Mouse (Mus musculus) embryonic facial prominence, embryonic 10.5 days (tissue): Measurements from ENCODE around the gene Cul4a. TPM values are rescaled to one million over a fixed set of nuclear protein-coding genes. Genes with fewer than 3 reads are reported as not detected.
"Not testable (repeated sequence)": the region's sequence is repeated elsewhere in the genome, so short reads cannot be mapped to it uniquely, and the experiment has no call there.

ENCODE experiments used
- DNase-seq: peaks from one replicate; pipeline ENCODE4 v3.0.0-alpha.2; 2017; ENCODE audit warnings: low spot score
- H3K27ac ChIP-seq: fragments of 300-500 bp; sonication (generic); replicated peaks from 2 replicates; pipeline ENCODE4 v1.5.1; 2016; ENCODE audit warnings: mild to moderate bottlenecking
- H3K27me3 ChIP-seq: fragments of 300-500 bp; sonication (generic); replicated peaks from 2 replicates; pipeline ENCODE4 v1.6.1; 2016; ENCODE audit warnings: low read depth, mild to moderate bottlenecking; ENCODE audit not compliant: poor library complexity, severe bottlenecking
- H3K36me3 ChIP-seq: fragments of 300-500 bp; sonication (generic); replicated peaks from 2 replicates; pipeline ENCODE4 v1.6.1; 2016; ENCODE audit warnings: mild to moderate bottlenecking, moderate library complexity
- H3K4me1 ChIP-seq: fragments of 300-500 bp; sonication (generic); 2 replicates; pipeline ENCODE4 v1.6.1; 2016
- H3K4me3 ChIP-seq: fragments of 300-500 bp; sonication (generic); 2 replicates; pipeline ENCODE4 v1.5.1; 2016; ENCODE audit warnings: mild to moderate bottlenecking, moderate library complexity
- H3K9me3 ChIP-seq: fragments of 300-500 bp; sonication (generic); 2 replicates; pipeline ENCODE4 v1.6.1; 2016; ENCODE audit warnings: mild to moderate bottlenecking
- WGBS: fragments of 180-500 bp; shearing (Covaris S2); methylation state at CpG from one replicate; pipeline ENCODE4 v1.1.7; 2016; 5-methylcytosine and 5-hydroxymethylcytosine counted together
- polyA plus RNA-seq: library from polyadenylated mRNA; unstranded; fragments of >200 nt; fragmentation: Nextera tagmentation; extraction: Ambion mirVana; gene quantifications from 2 replicates; pipeline ENCODE4 v1.2.1, GENCODE M21; 2016

Gene Cul4a
- polyA plus RNA-seq, 1 experiment from 2014 or later: 96.0 TPM

DNA sequence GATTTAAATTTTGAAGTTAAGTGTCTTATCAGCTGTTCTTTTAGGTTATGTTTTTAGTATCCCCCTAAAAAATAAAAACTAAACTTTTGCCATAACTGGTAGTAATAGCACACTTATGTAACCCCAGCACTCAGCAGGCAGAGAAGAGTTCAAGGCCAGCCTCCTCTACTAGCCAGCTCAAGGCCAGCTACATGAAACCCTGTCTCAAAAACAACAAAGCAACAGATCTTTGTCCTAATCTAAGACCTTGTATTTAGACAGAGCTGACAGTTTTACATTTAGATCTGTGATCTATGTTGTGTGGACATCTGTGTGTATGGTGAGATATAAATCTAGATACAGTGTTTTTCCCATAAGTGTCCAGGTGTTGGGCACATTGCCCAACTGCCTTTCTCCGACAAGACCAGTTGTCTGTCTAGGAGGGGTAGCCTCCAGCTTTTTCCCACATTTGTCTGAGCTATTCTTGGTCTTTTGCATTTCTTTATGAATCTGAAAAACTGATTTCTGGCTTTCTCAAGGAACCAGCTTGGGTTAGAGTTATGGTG, 4.1 kb downstream of the Cul4a start:
- H3K36me3 ChIP-seq: peaks cover 42% of the 10 kb centered on the region
- 95% methylated on average over 1 of the region's 1 CpGs for whole genome bisulfite sequencing
- no peak overlapping the region for H3K27ac ChIP-seq
- no peaks in the 10 kb centered on the region for H3K9me3 ChIP-seq
- H3K4me1 ChIP-seq: peaks cover 13% of the 10 kb centered on the region
- no peak overlapping the region for H3K4me3 ChIP-seq
- no peak for DNase-seq
- H3K27me3 ChIP-seq: no peaks in the 10 kb centered on the region

DNA sequence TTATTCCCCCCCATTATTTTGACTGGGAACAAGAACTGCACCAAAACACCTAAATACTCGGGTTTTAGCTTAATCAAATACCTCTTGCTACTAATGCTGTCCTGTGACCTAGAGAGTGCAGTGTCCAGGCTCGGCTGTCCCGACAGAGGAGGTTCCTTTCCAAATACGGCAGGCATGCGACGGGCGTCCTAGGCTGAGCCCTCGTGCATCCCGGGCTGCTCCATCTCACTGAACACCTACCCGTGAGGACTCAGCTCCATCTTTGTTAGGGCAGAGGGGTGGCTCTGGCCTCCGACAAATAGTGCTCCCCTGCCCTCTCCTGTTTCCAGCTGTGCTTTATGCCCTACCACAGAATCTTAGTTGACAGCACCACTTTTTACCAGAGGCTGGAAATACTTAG, 6.5 kb downstream of the Cul4a start:
- Histone ChIP-seq H3K36me3 (peaks cover 55% of the 10 kb centered on the region), H3K9me3 (no peaks in the 10 kb centered on the region), H3K27ac (no peak overlapping the region), H3K4me3 (no peak overlapping the region), H3K4me1 (0 out of 2 replicates have a peak, but pooled peaks cover 3% of the 10 kb centered on the region), H3K27me3 (no peaks in the 10 kb centered on the region)
- DNase-seq: no peak
- 89% methylated on average over 11 of the region's 11 CpGs for WGBS

DNA sequence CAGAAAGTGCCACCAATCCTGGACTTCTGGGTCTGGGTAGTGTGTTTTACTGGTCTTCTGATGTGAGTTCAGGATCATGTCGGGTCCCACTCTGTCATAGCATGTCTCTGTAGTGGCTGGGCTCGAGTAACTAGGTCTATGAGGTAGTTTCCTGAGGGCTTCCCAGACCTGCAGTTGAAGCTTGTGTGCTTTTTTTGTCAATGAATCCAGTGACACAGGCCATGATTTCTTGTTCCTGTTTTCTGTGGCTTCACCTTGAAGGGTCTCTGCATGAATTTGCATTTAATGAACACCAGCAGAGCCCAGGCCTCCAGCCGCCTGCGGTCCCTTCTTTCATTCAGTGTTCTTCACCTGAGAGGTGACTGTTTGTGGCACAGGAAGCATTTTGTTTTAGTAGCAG, 7.8 kb downstream of the Cul4a start:
- no peak for DNase-seq
- H3K4me3 ChIP-seq: no peak overlapping the region
- WGBS: 90% methylated on average over 4 of the region's 4 CpGs
- peaks cover 57% of the 10 kb centered on the region for H3K36me3 ChIP-seq
- no peak overlapping the region for H3K27ac ChIP-seq
- H3K27me3 ChIP-seq: no peaks in the 10 kb centered on the region
- no peaks in the 10 kb centered on the region for H3K9me3 ChIP-seq
- 0 out of 2 replicates have a peak, but pooled peaks cover 2% of the 10 kb centered on the region for H3K4me1 ChIP-seq

DNA sequence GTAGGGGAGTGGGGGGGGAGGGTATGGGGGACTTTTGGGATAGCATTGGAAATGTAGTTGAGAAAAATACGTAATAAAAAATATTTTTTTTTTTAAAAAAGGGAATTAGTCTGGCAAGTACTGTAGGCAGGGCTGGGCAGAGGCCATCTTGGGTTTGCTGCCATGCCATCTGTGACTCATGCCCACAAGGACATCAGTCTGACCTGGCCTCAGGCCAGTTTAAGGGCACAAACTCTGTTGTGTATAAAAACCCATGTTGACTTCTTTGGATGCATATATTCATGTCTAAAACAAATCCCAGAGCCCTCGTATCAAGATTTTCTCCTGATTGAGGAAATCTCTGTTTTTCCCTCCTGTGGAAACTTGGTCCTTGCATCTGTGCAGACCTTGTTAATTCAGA, 11.7 kb downstream of the Cul4a start:
- Histone ChIP-seq H3K27ac (no peak overlapping the region), H3K9me3 (no peaks in the 10 kb centered on the region), H3K4me1 (no peaks in the 10 kb centered on the region), H3K36me3 (peaks cover 78% of the 10 kb centered on the region), H3K27me3 (no peaks in the 10 kb centered on the region), H3K4me3 (no peak overlapping the region)
- 92% methylated on average over 2 of the region's 2 CpGs for WGBS
- DNase-seq: no peak

DNA sequence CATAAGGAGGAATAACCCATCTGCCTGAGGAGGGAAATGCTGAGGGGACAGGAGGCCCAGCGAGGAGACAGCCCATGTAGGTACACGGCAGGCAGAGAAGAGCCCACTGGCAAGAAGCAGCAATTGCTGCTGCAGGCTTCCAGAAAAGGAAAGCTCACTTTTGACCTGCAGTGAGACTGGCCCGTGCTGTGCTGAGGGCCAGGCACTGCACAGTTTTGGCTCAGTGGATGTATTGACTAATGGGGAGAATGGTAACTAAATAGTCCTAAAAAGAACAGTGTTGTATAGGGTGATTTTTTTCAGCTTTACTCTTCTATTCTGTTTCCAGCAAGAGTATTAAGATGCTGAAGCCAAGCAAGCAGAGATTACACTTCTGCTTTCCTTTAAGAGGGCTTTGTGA, 13.1 kb downstream of the Cul4a start:
- WGBS: 86% methylated on average over 3 of the region's 3 CpGs
- no peak overlapping the region for H3K27ac ChIP-seq
- no peak for DNase-seq
- no peaks in the 10 kb centered on the region for H3K9me3 ChIP-seq
- no peaks in the 10 kb centered on the region for H3K4me1 ChIP-seq
- no peaks in the 10 kb centered on the region for H3K27me3 ChIP-seq
- H3K4me3 ChIP-seq: no peak overlapping the region
- peaks cover 76% of the 10 kb centered on the region for H3K36me3 ChIP-seq

DNA sequence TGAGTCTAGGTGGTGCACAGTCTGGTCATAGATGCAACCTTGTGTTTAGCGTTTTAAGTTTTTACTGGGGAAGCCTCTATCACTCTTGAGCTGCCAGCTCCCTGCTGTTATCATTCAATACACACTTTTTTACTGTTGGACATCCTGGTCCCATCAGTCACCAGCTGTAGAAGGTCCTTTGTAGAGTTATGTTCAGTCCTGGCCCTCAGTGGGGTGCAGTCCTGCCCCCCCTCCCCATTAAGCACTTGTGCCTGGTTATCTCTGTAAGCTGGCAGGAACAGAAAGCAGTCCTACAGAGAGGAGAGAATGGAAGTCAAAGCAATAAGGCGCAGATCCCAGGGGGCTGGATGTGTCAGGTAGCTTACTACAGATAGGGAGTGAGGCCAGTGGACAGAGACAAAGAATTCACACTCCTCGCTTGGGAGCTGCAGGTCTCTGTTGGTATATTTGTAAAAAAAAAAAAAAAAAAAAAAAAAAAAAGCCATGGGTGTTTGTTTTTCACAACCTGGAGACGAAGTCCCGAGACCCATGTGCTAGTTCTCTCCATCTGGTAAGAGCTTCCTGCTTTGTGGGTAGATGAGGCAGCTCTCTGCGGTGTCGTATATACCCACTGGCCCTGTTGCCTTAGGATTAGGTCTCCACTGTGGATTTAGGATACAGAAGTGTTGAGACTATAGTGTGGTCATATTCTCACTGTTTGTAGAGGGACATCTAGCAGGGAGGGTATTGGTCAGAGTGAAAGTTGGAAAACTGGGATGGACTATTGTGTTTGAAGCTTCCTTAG, 15.7 kb downstream of the Cul4a start:
- no peaks in the 10 kb centered on the region for H3K4me1 ChIP-seq
- H3K27ac ChIP-seq: no peak overlapping the region
- 91% methylated on average over 7 of the region's 7 CpGs for WGBS
- no peaks in the 10 kb centered on the region for H3K9me3 ChIP-seq
- H3K4me3 ChIP-seq: no peak overlapping the region
- H3K27me3 ChIP-seq: no peaks in the 10 kb centered on the region
- no peak for DNase-seq
- peaks cover 79% of the 10 kb centered on the region for H3K36me3 ChIP-seq

DNA sequence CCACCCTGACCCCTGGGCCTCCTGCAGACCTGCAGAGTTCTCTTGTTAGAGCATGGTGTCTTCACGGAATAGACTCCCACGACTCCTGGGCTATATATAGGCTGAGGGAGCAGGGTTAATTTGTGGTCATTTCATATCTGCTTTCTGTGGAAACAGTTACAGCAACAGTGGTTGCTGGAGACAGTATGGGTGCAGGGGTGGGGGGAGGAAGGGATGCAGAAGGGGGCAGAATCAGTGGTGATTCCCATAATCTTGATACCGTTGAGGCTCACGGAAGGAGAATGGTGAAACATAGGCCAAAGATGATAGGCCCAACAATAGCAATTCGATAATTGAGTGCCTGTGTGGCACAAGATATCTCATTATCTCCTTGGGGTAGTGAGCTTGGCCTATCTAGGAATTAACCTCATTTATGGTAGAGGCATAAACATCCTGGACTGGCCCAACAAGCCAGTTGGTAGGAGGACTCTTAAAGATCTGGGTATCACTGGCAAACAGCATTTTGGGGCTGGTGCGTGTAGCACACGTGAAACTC, 17.5 kb downstream of the Cul4a start:
- Histone ChIP-seq H3K4me3 (no peak overlapping the region), H3K9me3 (no peaks in the 10 kb centered on the region), H3K27me3 (no peaks in the 10 kb centered on the region), H3K27ac (no peak overlapping the region), H3K36me3 (peaks cover 90% of the 10 kb centered on the region), H3K4me1 (no peaks in the 10 kb centered on the region)
- WGBS: 92% methylated on average over 7 of the region's 7 CpGs
- DNase-seq: no peak

DNA sequence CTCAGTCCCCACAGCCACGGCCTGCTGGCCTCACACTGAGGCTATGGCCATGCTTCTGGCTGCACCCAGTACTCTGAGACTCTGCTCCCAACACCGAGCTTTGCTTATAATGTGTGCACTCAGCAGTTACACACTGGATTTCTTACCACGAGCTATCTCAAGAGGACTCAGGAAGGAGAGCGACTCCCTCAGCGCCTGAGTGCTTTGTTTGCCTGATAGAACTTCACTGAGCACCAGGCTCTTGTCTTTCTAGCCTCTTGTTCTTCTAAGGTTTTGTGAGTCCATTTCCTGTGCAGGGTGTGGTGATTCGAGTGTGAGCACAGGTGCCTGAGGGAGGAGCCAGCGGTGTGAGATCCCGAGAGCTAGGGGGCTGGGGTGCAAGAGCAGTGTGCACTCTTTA, 19.5 kb downstream of the Cul4a start:
- no peaks in the 10 kb centered on the region for H3K27me3 ChIP-seq
- H3K9me3 ChIP-seq: no peaks in the 10 kb centered on the region
- H3K36me3 ChIP-seq: peaks cover 92% of the 10 kb centered on the region
- no peak overlapping the region for H3K4me3 ChIP-seq
- no peak overlapping the region for H3K27ac ChIP-seq
- no peak for DNase-seq
- H3K4me1 ChIP-seq: no peaks in the 10 kb centered on the region
- 93% methylated on average over 8 of the region's 8 CpGs for WGBS

DNA sequence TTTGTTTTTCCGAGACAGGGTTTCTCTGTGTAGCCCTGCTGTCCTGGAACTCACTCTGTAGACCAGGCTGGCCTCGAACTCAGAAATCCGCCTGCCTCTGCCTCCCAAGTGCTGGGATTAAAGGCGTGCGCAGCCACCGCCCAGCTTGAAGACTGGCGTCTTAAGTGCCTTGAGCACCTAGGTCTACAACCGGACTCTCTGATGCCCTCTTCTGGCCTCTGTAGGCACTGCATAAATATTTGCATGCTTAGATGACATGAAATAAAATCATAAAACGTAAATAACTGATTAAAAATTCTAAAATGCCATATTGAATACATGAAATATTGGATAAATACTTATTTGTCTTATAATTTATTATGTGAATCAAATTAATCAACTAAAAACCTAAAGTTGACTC, 26.8 kb downstream of the Cul4a start:
- 79% methylated on average over 9 of the region's 9 CpGs for WGBS
- H3K9me3 ChIP-seq, H3K4me3 ChIP-seq, H3K27ac ChIP-seq, H3K4me1 ChIP-seq, H3K27me3 ChIP-seq: not testable (repeated sequence)
- DNase-seq: peak; percentile 46
- H3K36me3 ChIP-seq: peaks cover 96% of the 10 kb centered on the region

DNA sequence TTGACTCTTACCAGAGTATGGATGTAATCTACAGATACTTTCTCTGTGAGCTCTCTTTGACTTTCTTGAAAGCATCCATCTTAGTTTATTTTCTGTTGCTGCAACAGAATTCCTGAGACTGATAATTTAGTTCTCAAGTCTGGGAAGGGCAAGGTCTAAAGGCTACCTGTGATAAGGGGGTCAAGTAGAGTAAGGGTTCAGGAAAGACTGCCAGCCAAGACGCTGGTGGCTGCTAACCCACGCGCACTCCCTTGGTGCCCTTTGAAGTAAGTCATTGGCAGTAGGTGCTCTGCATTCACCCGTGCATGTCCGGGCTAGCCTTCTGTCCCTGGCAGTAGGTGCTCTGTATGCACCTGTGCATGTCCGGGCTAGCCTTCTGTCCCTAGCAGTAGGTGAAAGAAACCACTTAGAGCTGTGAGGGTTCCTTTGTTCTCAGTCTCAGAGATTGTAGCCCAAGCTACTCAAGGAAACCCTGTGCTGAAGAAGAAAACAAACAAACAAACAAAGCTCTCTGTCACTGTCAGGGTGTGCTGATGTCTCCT, 34.3 kb downstream of the Cul4a start:
- DNase-seq: no peak
- no peak overlapping the region for H3K27ac ChIP-seq
- H3K4me3 ChIP-seq: no peak overlapping the region
- H3K36me3 ChIP-seq: peaks cover 100% of the 10 kb centered on the region
- H3K4me1 ChIP-seq: no peaks in the 10 kb centered on the region
- H3K9me3 ChIP-seq: no peaks in the 10 kb centered on the region
- WGBS: 91% methylated on average over 6 of the region's 6 CpGs
- no peaks in the 10 kb centered on the region for H3K27me3 ChIP-seq

DNA sequence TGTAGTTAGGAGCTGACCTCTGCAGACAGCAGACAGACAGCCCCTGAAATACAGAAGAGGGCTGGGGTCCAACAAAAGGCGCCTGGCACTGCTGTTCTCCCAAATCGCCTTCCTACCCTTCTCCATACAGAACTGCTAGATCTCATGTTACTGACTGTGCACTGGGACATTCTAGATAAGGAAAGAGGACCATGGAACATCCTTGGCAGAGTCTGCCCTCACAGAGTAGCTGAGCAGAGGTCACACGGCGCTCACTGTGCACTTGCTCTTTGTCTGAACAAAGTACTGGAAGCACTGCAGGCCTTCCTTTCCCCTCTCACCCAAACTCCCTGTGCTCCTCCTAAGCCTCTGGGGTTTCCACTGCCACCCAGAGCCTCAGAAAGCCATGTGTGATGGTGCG, 36.3 kb downstream of the Cul4a start:
- Histone ChIP-seq H3K27me3 (no peaks in the 10 kb centered on the region), H3K36me3 (peaks cover 100% of the 10 kb centered on the region), H3K9me3 (no peaks in the 10 kb centered on the region), H3K27ac (no peak overlapping the region), H3K4me3 (no peak overlapping the region), H3K4me1 (no peaks in the 10 kb centered on the region)
- 91% methylated on average over 5 of the region's 5 CpGs for WGBS
- DNase-seq: no peak

DNA sequence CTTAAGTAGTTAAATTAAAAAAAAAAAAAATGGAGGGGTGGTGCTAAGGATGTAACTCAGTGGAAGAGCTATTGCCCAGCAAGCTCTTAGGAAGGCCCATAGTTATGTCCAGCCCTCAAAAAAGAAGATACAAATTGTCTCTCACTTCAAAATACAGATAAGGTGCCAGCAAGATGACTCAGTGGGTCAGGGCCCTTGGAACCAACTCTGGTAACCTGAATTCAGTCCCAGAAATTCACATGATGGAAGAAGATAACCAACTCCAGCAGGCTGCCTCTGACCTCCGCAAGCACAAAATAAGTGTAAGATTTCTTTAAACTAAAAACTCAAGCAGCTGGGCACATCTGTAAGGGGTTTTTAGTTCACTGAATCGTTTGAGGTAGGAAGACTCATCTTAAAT, 43.1 kb downstream of the Cul4a start:
- WGBS: 97% methylated on average over 2 of the region's 2 CpGs
- H3K36me3 ChIP-seq: peaks cover 72% of the 10 kb centered on the region
- DNase-seq: no peak
- no peaks in the 10 kb centered on the region for H3K4me1 ChIP-seq
- no peaks in the 10 kb centered on the region for H3K9me3 ChIP-seq
- H3K27me3 ChIP-seq: no peaks in the 10 kb centered on the region
- H3K4me3 ChIP-seq: no peak overlapping the region
- no peak overlapping the region for H3K27ac ChIP-seq

DNA sequence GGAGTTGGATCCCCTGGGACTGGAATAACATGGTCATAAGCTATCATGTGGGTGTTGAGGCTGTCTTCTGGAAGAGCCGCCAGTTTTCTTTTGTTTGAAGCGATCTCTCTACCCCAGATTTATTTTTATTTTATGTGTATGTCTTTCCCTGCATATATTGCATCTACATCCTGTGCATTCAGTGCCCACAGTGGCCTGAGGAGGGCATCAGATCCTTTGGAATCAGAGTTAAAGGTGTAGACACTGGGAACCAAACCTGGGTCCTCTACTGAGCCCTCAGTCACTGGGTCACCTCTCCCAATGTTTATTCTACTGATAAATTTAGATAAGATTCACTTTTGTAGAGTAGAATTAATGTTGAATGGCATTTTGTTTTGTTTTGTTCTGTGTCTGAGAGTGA, 43.9 kb downstream of the Cul4a start:
- Histone ChIP-seq H3K4me3 (no peak overlapping the region), H3K27ac (no peak overlapping the region), H3K36me3 (peaks cover 64% of the 10 kb centered on the region), H3K4me1 (no peaks in the 10 kb centered on the region), H3K9me3 (no peaks in the 10 kb centered on the region), H3K27me3 (no peaks in the 10 kb centered on the region)
- no peak for DNase-seq
- 94% methylated on average over 2 of the region's 2 CpGs for WGBS
